Mouse (Mus musculus): ENCODE measurements around the gene Fntb. TPM values are rescaled to one million over a fixed set of nuclear protein-coding genes. Genes with fewer than 3 reads are reported as not detected.

The Fntb gene
- polyA plus RNA-seq, 1 experiment from 2014 or later, result 18.9 TPM

DNA sequence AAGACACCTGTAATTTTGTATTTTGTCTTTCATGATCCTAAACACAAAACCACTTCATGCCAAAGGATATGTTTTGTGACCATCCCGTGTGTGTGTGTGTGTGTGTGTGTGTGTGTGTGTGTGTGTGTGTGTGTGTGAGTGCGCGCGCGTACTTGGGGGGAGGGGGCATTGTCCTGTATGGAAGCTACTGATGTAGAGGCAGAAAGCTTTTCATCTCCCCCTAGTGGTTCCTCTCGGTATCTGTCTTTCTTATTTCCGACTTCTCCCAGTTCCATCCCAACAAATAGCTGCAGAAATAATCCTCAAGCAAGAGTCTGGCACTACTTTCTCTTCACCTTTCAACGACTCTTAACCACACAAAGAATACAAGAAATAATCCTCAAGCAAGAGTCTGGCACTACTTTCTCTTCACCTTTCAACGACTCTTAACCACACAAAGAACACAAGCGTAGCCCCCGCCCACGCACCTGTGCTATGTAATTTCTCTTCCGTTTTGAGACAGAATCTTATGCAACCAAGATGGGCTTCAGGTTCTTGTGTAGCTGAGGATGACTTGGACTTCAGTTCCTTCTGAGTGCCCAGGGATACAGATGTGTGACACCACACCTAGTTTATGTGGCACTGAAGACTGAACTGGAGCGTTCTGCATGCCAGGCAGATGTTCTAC lies 12.6 kb upstream of the Fntb start:
- H3K27me3 ChIP-seq (replicated peaks; ENCODE audit: insufficient read depth, low read length), result no peaks in the 10 kb centered on the region
- H3K9ac ChIP-seq (replicated peaks; ENCODE audit: low read depth), result no peak overlapping the region
- no peak overlapping the region for H3K27ac ChIP-seq (ENCODE audit: low read length)
- ATAC-seq (peak; percentile 41), DNase-seq (ENCODE audit: low spot score) (peak; percentile 59)
- H3K4me3 ChIP-seq (ENCODE audit: low read depth, low read length), result no peak overlapping the region
- no peaks in the 10 kb centered on the region for H3K4me1 ChIP-seq (ENCODE audit: insufficient read depth, low read depth, low read length)
- no peaks in the 10 kb centered on the region for H3K9me3 ChIP-seq (ENCODE audit: low read length)
- no peak for TF ChIP-seq EP300 (IDR thresholded peaks at IDR 0.05)
- TF ChIP-seq CTCF (IDR thresholded peaks at IDR 0.05), result peak; percentile 71
- H3K36me3 ChIP-seq (ENCODE audit: insufficient read depth, low read length), result no peaks in the 10 kb centered on the region
- 37% methylated on average over 14 of the region's 14 CpGs for WGBS
- H3K4me2 ChIP-seq (replicated peaks; ENCODE audit: low read depth, low read length), result no peak overlapping the region

DNA sequence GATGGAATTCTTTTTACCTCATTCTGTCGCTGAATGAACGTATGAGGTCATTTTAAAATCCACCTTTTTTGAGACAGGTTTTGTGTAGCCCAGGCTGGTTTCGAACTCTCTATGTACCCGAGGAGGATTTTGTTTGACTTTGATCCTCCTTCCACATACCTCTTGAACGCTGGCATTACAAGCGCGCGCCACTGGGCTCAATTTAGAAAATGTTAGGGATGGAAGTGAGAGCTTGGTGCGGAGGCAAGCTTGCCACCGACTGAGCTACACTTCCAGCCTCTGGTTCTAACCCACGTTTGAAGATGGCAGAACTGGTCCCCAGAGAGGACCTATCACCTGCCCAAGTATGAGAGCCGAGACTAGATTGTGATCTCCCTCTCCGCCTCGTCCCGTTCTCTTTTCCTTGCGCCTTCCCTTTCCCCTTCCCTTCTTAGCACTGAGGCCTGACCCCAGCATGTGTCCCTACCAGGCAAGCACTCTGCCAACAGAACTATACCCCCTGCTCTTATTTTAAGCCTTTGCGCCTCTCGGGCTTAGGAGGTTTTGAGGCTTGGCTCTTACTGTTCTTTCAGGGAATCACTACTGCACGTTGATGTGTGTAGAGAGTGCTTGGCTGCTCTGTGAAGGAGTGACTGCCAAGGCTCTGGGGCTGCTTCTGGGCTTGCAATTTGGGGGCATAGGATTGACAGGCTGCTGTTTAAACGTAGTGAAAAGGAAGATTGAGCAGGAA lies 677 bp downstream of the Fntb start:
- Histone ChIP-seq H3K4me3 (ENCODE audit: low read depth, low read length) (peak overlapping the region; percentile 64), H3K4me1 (ENCODE audit: insufficient read depth, low read depth, low read length) (no peaks in the 10 kb centered on the region), H3K36me3 (ENCODE audit: insufficient read depth, low read length) (no peaks in the 10 kb centered on the region), H3K9ac (replicated peaks; ENCODE audit: low read depth) (peak overlapping the region; percentile 55), H3K27ac (ENCODE audit: low read length) (peak overlapping the region; percentile 72), H3K9me3 (ENCODE audit: low read length) (no peaks in the 10 kb centered on the region), H3K27me3 (replicated peaks; ENCODE audit: insufficient read depth, low read length) (no peaks in the 10 kb centered on the region), H3K4me2 (replicated peaks; ENCODE audit: low read depth, low read length) (peak overlapping the region; percentile 63)
- TF ChIP-seq EP300 (IDR thresholded peaks at IDR 0.05), result no peak
- TF ChIP-seq CTCF (IDR thresholded peaks at IDR 0.05), result no peak
- DNase-seq (ENCODE audit: low spot score) (peak; percentile 21), ATAC-seq (peak; percentile 36)
- 26% methylated on average over 20 of the region's 20 CpGs for WGBS

DNA sequence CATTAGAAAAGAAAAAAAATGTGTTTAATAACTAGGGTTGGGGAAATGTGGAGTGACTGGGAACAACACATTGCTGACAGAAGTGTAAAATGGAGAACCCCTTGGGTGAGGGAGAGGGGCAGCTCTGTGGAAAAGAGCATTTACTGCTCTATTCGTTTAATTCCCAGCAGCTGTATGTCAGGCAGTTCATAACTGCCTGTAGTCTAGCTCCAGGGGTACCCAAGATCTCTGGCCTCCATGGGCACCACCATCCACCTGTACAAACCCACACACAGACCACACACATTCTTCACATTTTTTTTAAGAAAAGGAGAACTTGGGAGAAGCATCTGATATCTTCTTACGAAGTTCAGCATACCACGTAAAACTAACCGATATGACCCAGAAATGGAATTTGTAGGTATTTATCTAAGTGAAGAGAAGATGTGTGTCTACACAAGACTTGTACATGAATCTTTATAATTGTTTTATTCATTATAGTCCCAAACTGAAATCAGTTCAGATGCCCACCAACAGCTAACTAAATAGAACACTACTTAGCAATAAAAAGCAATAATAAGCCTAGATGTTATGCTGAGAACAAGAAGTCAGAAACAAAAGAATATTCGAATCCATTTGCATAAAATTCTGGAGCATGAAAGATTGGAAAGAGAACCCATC lies 5.6 kb downstream of the Fntb start:
- Histone ChIP-seq H3K27ac (ENCODE audit: low read length) (no peak overlapping the region), H3K4me2 (replicated peaks; ENCODE audit: low read depth, low read length) (no peak overlapping the region), H3K9me3 (ENCODE audit: low read length) (no peaks in the 10 kb centered on the region), H3K36me3 (ENCODE audit: insufficient read depth, low read length) (no peaks in the 10 kb centered on the region), H3K9ac (replicated peaks; ENCODE audit: low read depth) (no peak overlapping the region), H3K27me3 (replicated peaks; ENCODE audit: insufficient read depth, low read length) (no peaks in the 10 kb centered on the region), H3K4me1 (ENCODE audit: insufficient read depth, low read depth, low read length) (no peaks in the 10 kb centered on the region), H3K4me3 (ENCODE audit: low read depth, low read length) (no peak overlapping the region)
- TF ChIP-seq EP300 (IDR thresholded peaks at IDR 0.05) (no peak), CTCF (IDR thresholded peaks at IDR 0.05) (no peak)
- DNase-seq (ENCODE audit: low spot score) (no peak), ATAC-seq (no peak)
- 85% methylated on average over 5 of the region's 5 CpGs for WGBS

DNA sequence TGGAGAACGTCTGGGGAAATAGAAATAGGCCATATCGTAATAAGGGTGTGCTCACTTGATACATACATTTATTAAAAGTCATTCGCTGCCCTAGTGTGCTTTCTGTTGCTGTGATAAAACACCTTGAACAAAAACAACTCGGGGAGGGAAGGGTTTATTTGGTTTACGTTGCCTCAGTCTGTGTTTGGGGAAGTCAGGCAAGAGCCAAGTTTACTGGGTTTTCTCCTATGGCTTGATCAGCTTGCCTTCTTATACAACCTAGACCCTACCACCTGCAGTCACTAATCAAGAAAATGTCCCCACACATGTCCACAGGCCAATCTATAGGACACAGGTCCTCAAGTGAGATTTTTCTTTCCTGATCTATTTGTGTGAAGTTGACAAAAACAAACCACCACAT lies 6.2 kb downstream of the Fntb start:
- no peak overlapping the region for H3K4me3 ChIP-seq (ENCODE audit: low read depth, low read length)
- 84% methylated on average over 5 of the region's 5 CpGs for WGBS
- DNase-seq (ENCODE audit: low spot score), result no peak
- no peaks in the 10 kb centered on the region for H3K27me3 ChIP-seq (replicated peaks; ENCODE audit: insufficient read depth, low read length)
- no peaks in the 10 kb centered on the region for H3K36me3 ChIP-seq (ENCODE audit: insufficient read depth, low read length)
- H3K9me3 ChIP-seq (ENCODE audit: low read length), result no peaks in the 10 kb centered on the region
- H3K4me1 ChIP-seq (ENCODE audit: insufficient read depth, low read depth, low read length), result no peaks in the 10 kb centered on the region
- TF ChIP-seq CTCF (IDR thresholded peaks at IDR 0.05), result no peak
- TF ChIP-seq EP300 (IDR thresholded peaks at IDR 0.05), result no peak
- H3K4me2 ChIP-seq (replicated peaks; ENCODE audit: low read depth, low read length), result no peak overlapping the region
- no peak overlapping the region for H3K27ac ChIP-seq (ENCODE audit: low read length)
- ATAC-seq, result no peak
- H3K9ac ChIP-seq (replicated peaks; ENCODE audit: low read depth), result no peak overlapping the region

DNA sequence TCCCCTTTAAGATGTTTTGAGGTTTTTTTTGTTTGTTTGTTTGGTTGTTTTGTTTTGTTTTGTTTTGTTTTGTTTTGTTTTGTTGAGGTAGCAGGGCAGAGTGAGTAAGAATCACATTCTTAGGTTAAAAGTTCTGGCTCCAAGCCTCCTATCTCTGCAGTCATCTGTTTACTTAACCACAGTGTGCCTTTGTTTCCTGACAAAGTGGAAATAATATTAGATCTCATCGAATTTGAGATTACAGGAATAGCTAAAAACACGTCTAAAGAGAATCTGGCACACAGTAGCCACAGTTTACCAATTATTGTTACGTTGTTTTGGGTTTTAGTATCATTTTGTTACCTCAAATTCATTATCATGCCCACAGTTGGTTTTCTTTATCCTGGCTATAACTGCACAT lies 9.3 kb downstream of the Fntb start:
- DNase-seq (ENCODE audit: low spot score), result no peak
- TF ChIP-seq CTCF (IDR thresholded peaks at IDR 0.05) (no peak), EP300 (IDR thresholded peaks at IDR 0.05) (no peak)
- H3K36me3 ChIP-seq (ENCODE audit: insufficient read depth, low read length), result no peaks in the 10 kb centered on the region
- H3K4me1 ChIP-seq (ENCODE audit: insufficient read depth, low read depth, low read length), result no peaks in the 10 kb centered on the region
- H3K4me2 ChIP-seq (replicated peaks; ENCODE audit: low read depth, low read length), result no peak overlapping the region
- no peaks in the 10 kb centered on the region for H3K9me3 ChIP-seq (ENCODE audit: low read length)
- no peak overlapping the region for H3K4me3 ChIP-seq (ENCODE audit: low read depth, low read length)
- no peaks in the 10 kb centered on the region for H3K27me3 ChIP-seq (replicated peaks; ENCODE audit: insufficient read depth, low read length)
- 55% methylated on average over 3 of the region's 3 CpGs for WGBS
- no peak overlapping the region for H3K27ac ChIP-seq (ENCODE audit: low read length)
- H3K9ac ChIP-seq (replicated peaks; ENCODE audit: low read depth), result no peak overlapping the region
- ATAC-seq, result no peak

DNA sequence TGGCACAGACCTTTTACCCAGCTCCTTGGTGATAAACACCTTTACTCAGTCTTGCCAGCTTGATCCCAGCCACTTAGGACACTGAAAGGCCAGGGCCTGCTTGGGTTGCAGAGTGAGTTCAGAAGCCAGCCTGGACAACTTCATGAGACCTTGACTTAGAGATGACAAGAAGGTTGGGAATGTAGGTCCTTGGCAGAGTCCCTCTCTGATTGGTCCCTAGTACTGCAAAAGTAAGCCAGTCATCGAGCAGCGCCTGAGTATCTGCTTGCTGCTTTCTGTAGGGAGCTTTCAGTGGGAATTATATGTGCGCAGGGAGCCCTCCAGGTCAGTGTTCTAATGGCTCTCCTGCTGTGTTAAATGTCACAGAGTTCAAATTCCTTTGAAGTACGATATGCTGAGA lies 9.7 kb downstream of the Fntb start:
- no peak overlapping the region for H3K4me3 ChIP-seq (ENCODE audit: low read depth, low read length)
- H3K9me3 ChIP-seq (ENCODE audit: low read length), result no peaks in the 10 kb centered on the region
- no peaks in the 10 kb centered on the region for H3K27me3 ChIP-seq (replicated peaks; ENCODE audit: insufficient read depth, low read length)
- H3K27ac ChIP-seq (ENCODE audit: low read length), result no peak overlapping the region
- H3K4me1 ChIP-seq (ENCODE audit: insufficient read depth, low read depth, low read length), result no peaks in the 10 kb centered on the region
- no peak for ATAC-seq
- no peaks in the 10 kb centered on the region for H3K36me3 ChIP-seq (ENCODE audit: insufficient read depth, low read length)
- 56% methylated on average over 4 of the region's 4 CpGs for WGBS
- DNase-seq (ENCODE audit: low spot score), result no peak
- no peak overlapping the region for H3K9ac ChIP-seq (replicated peaks; ENCODE audit: low read depth)
- TF ChIP-seq EP300 (IDR thresholded peaks at IDR 0.05) (no peak), CTCF (IDR thresholded peaks at IDR 0.05) (no peak)
- no peak overlapping the region for H3K4me2 ChIP-seq (replicated peaks; ENCODE audit: low read depth, low read length)
